Mouse (Mus musculus): ENCODE measurements around the gene Megf11.

The Megf11 gene

GRCm38 (mm10) chr9:64570448-64570847, 185.0 kb downstream of the Megf11 start:
- DNase-seq: no peak

- no peak for DNase-seq
These were observed 185.7 kb downstream of the Megf11 start for GRCm38 (mm10) chr9:64571091-64571490.

- DNase-seq: no peak
These were observed 187.3 kb downstream of the Megf11 start for GRCm38 (mm10) chr9:64572629-64573190.

- DNase-seq: no peak
These were observed 190.2 kb downstream of the Megf11 start for GRCm38 (mm10) chr9:64575658-64576057.

- DNase-seq: no peak
These were observed 190.9 kb downstream of the Megf11 start for GRCm38 (mm10) chr9:64576143-64576878.

GRCm38 (mm10) chr9:64577156-64577555, 191.7 kb downstream of the Megf11 start:
- DNase-seq: no peak

GRCm38 (mm10) chr9:64578014-64578413, 192.6 kb downstream of the Megf11 start:
- no peak for DNase-seq

- no peak for DNase-seq
These were observed 193.9 kb downstream of the Megf11 start for GRCm38 (mm10) chr9:64579306-64579705.

GRCm38 (mm10) chr9:64586292-64586691, 200.9 kb downstream of the Megf11 start:
- DNase-seq: no peak

GRCm38 (mm10) chr9:64587991-64588390, 202.6 kb downstream of the Megf11 start:
- DNase-seq: no peak

- DNase-seq: no peak
These were observed 205.2 kb downstream of the Megf11 start for GRCm38 (mm10) chr9:64590634-64591041.

GRCm38 (mm10) chr9:64591436-64591835, 206.0 kb downstream of the Megf11 start:
- no peak for DNase-seq

GRCm38 (mm10) chr9:64594442-64594841, 209.0 kb downstream of the Megf11 start:
- no peak for DNase-seq

GRCm38 (mm10) chr9:64598427-64598826, 213.0 kb downstream of the Megf11 start:
- no peak for DNase-seq

GRCm38 (mm10) chr9:64600731-64601130, 215.3 kb downstream of the Megf11 start:
- DNase-seq: no peak

- no peak for DNase-seq
These were observed 217.5 kb downstream of the Megf11 start for GRCm38 (mm10) chr9:64602895-64603294.

- no peak for DNase-seq
These were observed 218.8 kb downstream of the Megf11 start for GRCm38 (mm10) chr9:64604217-64604711.

GRCm38 (mm10) chr9:64605077-64605714, 219.8 kb downstream of the Megf11 start:
- DNase-seq: no peak

GRCm38 (mm10) chr9:64605735-64606349, 220.4 kb downstream of the Megf11 start:
- no peak for DNase-seq

GRCm38 (mm10) chr9:64607049-64607448, 221.6 kb downstream of the Megf11 start:
- DNase-seq: no peak

- DNase-seq: no peak
These were observed 224.1 kb downstream of the Megf11 start for GRCm38 (mm10) chr9:64609546-64609945.

GRCm38 (mm10) chr9:64612121-64612983, 226.9 kb downstream of the Megf11 start:
- no peak for DNase-seq

Data from thymus, postnatal 25 days (tissue).